Mouse (Mus musculus) left cerebral cortex, adult 8-10 months (tissue): ENCODE measurements at regions not wholly inside any gene's neighbourhood (a gene's known extent, or its start where the extent isn't known, plus 50 kb on each side); places are given as distances from the start of the nearest gene placed in this dataset.
A peak's percentile ranks its signal among the peaks of the same experiment; 100 is the strongest.

ENCODE experiments used
- DNase-seq, 2 experiments: peaks; one replicate each; pipeline ENCODE4 v3.0.0; 2022; ENCODE audit warnings: low spot score in 2 of 2

GRCm38 (mm10) chr10:66909204-66909889 lies 186.6 kb upstream of the Jmjd1c start:
- no peak for DNase-seq

DNA sequence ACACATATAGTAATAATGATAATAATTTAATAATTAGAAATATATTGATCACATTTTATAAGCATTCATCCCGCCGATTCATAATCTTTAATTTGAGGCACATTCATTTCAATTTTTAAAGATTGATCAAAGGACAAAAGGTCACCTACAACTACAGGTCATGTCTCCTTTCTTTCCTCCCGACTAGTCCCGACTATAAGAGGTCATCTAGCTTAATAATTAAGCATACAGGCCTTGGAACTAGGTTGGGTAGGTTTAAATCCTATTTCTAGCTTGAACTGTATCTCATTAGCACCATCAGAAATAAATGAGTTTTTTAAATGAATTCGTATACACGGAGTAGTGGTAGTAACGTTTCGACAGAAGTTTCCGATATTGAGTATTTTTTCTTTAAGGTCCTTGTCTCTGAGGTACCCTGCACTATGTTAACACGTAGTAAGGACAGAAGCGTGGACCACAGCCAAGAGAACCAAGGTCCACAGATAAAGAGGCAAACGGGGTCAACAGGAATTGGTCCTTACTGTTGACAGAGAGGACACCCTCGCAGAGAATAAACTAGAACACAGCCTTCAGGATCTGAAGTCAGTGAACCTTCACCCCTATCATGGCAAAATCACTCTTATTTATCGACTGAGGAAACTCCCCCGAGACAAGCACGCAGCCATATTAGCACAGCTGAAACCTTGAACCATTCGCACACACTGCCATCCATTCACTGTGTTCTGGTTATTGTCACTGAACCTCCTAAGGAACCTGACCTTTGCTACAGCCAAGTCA lies 185.8 kb upstream of the Jmjd1c start:
- DNase-seq, result no peak

- DNase-seq, result no peak
Observed at GRCm38 (mm10) chr10:66911261-66911911, 184.5 kb upstream of the Jmjd1c start.

GRCm38 (mm10) chr10:66912440-66912839 lies 183.5 kb upstream of the Jmjd1c start:
- DNase-seq, result no peak

- no peak for DNase-seq
Observed at GRCm38 (mm10) chr10:66913187-66913586, 182.7 kb upstream of the Jmjd1c start.

- DNase-seq, result no peak
Observed at GRCm38 (mm10) chr10:66913627-66914026, 182.3 kb upstream of the Jmjd1c start.

- no peak for DNase-seq
Observed at GRCm38 (mm10) chr10:66914288-66914975, 181.5 kb upstream of the Jmjd1c start.

GRCm38 (mm10) chr10:66915801-66916200 lies 180.1 kb upstream of the Jmjd1c start:
- no peak for DNase-seq

GRCm38 (mm10) chr10:66917725-66918124 lies 178.2 kb upstream of the Jmjd1c start:
- no peak for DNase-seq

DNA sequence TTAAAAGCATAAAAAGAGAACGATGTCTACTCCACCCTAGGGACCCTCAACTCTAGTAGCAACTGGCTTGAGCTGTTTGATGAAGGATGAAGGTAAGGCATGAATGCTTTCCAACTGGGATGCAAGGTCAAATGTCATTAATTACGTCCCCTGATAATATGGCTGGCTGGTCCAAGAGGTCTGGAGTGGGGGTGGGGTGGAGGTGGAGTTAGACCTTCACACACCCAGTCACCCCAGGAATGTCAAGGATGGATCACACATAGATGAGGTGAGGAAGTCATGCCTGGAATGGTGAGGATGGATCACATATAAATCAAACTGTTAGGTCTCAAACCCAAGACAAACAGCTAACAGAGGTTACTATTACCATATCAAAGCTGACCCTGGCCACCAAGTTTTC lies 177.2 kb upstream of the Jmjd1c start:
- no peak for DNase-seq

DNA sequence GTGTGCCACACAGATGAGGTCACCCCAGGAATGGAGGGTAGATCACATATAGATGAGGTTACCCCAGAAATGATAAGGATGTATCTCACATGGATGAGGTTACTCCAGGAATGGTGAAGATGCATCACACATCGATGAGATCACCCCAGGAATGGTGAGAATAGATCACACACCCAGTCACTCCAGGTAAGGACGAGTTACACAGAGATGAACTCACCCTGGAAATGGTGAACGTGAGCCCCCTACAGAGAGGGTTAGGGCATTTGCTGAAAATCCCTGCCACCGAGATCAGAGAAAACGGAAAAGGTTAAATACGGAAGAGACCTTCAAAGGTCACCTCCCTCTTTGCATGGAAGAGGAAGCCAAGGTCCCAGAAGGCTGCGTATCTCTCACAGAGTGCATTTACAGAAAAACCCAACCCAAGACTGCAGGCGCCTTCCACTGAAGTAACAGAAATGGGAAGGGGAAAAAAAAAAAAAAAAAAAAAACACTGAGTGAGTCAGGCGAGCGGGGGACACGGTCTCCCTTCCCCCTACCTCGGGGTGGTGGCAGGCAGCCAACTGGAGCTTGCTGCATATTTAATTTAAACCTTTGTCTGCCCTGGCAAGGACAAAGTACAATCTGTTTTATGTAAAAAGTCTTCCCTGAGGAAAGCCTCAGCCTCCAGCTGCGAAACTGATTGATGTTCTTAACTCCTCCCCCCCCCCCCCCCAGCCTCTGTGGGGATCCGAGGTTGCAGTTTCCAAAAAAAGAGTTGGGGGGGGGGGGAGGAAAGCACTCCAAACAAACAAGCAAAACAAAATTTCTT lies 175.8 kb upstream of the Jmjd1c start:
- DNase-seq, result peak; percentile 47 to 57

- peak; percentile 76 to 85 for DNase-seq
Observed at GRCm38 (mm10) chr10:66920761-66921684, 174.9 kb upstream of the Jmjd1c start.

- DNase-seq, result no peak
Observed at GRCm38 (mm10) chr10:66921776-66922175, 174.1 kb upstream of the Jmjd1c start.

DNA sequence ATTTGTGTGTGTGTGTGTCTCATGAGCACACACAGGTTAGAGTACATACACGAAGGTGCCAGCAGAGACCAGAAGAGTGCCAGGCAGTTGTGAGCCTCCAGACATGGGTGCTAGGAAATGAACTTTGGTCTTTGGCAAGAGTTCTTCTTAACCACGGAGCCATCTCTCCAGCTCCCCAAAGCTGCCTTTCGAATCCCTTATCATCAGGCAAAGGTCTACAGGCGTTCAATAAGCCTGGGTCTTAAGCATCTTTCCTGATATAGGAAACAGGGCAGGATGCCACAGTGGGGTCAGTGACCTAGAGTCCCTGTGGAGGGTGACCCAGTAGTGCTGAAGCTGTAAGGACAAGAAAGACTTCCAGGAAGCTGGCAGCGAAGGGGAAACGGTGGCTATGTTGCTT lies 173.6 kb upstream of the Jmjd1c start:
- no peak for DNase-seq

GRCm38 (mm10) chr10:66923947-66924346 lies 172.0 kb upstream of the Jmjd1c start:
- no peak for DNase-seq

DNA sequence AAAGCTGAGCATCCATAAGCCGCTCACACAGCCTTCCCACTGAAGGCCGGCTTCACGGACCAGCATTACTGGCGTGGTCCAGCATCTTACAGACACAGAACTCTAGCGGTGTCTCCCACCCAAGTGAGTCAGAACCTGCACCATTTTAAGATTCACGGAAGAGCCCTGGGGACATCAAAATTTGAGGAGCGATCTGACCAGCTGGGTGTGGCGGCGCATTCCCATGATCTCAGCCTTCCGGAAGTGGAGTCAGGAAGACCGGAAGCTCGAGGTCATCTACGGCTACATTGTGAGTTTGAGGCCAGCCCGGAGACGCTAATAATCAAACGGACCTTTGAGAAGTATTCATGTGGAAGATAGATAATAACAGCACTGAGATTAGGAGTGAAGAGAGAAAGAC lies 171.5 kb upstream of the Jmjd1c start:
- no peak for DNase-seq

GRCm38 (mm10) chr10:66925553-66926127 lies 170.3 kb upstream of the Jmjd1c start:
- DNase-seq, result no peak

GRCm38 (mm10) chr10:66927651-66928050 lies 168.3 kb upstream of the Jmjd1c start:
- DNase-seq, result no peak

- peak in 1 of 2 experiments; percentile 41 for DNase-seq
Observed at GRCm38 (mm10) chr10:66928211-66928990, 167.5 kb upstream of the Jmjd1c start.
